Mouse (Mus musculus) cerebellum, adult 2 months (tissue): Measurements from ENCODE around the gene Fbxl17. TPM values are rescaled to one million over a fixed set of nuclear protein-coding genes. Genes with fewer than 3 reads are reported as not detected.

Experiments
- DNase-seq, 2 experiments: peaks; one replicate each; pipeline ENCODE4 v3.0.0; 2021
- H3K27ac ChIP-seq: fragments of 200-500 bp; 2 replicates; pipeline ENCODE4 v1.5.1; 2012; ENCODE audit warnings: low read length, control low read depth, inconsistent platforms; ENCODE audit not compliant: insufficient read depth
- H3K27me3 ChIP-seq: fragments of 200-500 bp; 2 replicates; pipeline ENCODE4 v1.6.1; 2012; ENCODE audit warnings: inconsistent platforms, mild to moderate bottlenecking, low read length, moderate library complexity; ENCODE audit not compliant: control insufficient read depth, insufficient read depth
- H3K4me1 ChIP-seq: fragments of 200-500 bp; 2 replicates; pipeline ENCODE4 v1.6.1; 2011; ENCODE audit warnings: low read length; ENCODE audit not compliant: control insufficient read depth, insufficient read depth
- H3K4me3 ChIP-seq: fragments of 200-500 bp; replicated peaks from 2 replicates; pipeline ENCODE3; 2011; ENCODE audit warnings: mild to moderate bottlenecking, low read depth, low read length, control low read depth; ENCODE audit not compliant: insufficient read depth
- CTCF ChIP-seq: fragments of 200-500 bp; IDR thresholded peaks from 2 replicates; pipeline ENCODE4 v1.5.1; 2011; ENCODE audit warnings: low read depth, mild to moderate bottlenecking, control low read depth, low read length, moderate library complexity, borderline replicate concordance; ENCODE audit not compliant: insufficient read depth
- POLR2A ChIP-seq: fragments of 200-500 bp; IDR thresholded peaks from 2 replicates; pipeline ENCODE4 v1.6.1; 2011; ENCODE audit warnings: low read length, control low read depth, borderline replicate concordance; ENCODE audit not compliant: insufficient read depth
- WGBS: fragments of 180-500 bp; shearing (Covaris S2); methylation state at CpG from one replicate; pipeline ENCODE4 v1.1.7; 2018; 5-methylcytosine and 5-hydroxymethylcytosine counted together
- polyA plus RNA-seq: library from polyadenylated mRNA; depleted of rRNA; stranded (reverse); fragments of >200 nt; gene quantifications from 2 replicates; pipeline ENCODE4 v1.2.3, GENCODE M21; 2012

Gene Fbxl17
- polyA plus RNA-seq, 1 experiment: 21.5 TPM

DNA sequence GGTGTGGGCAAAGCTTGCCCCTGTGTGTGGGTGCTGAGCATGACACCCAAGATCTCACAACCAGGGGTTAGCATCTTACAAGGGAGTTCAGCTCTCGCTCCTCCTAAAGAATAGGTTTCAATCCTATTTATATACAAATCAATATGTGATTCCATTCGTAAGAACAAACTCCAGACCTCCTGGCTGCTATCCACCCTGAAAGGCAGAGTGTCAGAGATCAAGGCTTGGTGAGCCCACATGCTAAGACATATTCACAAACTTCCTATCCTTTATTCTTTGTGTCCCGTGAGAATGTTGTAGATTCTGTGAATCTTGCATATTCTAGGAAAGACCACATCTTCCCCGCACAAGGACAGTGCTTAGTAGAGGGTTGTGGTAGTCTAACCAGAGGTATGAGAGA lies 108.9 kb downstream of the Fbxl17 start:
- WGBS: 81% methylated on average over 4 of the region's 4 CpGs

DNA sequence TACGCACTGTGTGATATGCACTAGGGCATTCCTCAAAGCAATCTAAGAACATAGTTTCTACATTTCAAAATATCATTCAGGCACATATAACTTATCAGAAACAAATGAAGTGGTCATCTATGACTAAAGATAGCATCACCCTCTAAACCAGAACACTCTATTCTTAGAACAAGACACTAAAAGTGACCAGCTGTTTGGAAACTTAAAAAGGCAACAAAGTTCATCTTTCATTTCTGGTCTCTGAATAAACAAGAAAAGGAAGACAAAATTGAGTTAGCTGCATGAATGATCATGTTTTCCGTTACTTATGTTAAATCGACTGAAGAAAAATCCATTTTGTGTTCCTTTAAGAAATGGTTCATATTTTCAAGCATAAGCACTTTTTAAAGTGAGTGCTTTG lies 128.8 kb downstream of the Fbxl17 start:
- no peak for DNase-seq

More for the DNA sequence above, 108.9 kb downstream of the Fbxl17 start:
- Histone ChIP-seq H3K4me1 (0 out of 2 replicates have a peak, but pooled peaks cover 3% of the 10 kb centered on the region), H3K27ac (no peak overlapping the region), H3K27me3 (no peaks in the 10 kb centered on the region), H3K4me3 (no peak overlapping the region)
- DNase-seq: no peak
- TF ChIP-seq CTCF (no peak), POLR2A (no peak)

DNA sequence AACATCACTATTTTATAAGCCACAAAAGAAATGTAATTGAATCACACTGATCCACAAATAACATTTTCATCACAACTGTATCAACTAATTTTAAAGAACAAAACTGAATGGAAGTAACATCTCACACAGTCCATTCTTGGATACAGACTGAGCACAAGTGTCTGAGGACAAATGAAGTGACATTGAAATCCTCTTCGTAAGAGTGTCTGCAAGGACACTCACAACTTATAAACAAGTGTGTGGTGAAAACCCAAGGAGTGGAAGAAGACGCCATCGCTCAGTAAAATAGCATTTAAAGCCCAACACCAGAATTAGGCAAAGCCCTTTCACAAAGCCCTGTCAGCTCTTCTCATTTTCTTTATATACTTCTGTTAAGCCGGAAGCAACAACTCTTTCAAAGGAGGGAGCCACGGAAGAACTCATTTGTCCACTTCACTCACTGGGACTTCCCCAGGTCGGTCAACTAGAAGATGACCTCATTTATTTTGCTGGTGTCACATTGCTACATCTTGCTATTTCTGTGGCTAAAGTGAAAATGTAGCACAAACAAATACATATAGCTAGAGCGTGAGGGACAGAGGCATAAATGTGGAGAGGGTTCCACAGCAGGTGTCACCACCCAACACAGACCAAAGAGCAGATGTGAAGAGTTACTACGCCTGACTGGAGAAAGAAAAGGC lies 130.0 kb downstream of the Fbxl17 start:
- 81% methylated on average over 8 of the region's 8 CpGs for WGBS
- Histone ChIP-seq H3K27me3 (no peaks in the 10 kb centered on the region), H3K27ac (no peak overlapping the region), H3K4me1 (no peaks in the 10 kb centered on the region), H3K4me3 (no peak overlapping the region)
- no peak for TF ChIP-seq POLR2A
- TF ChIP-seq CTCF: no peak
- DNase-seq: no peak

More for the DNA sequence above, 128.8 kb downstream of the Fbxl17 start:
- Histone ChIP-seq H3K4me1 (no peaks in the 10 kb centered on the region), H3K4me3 (no peak overlapping the region), H3K27ac (no peak overlapping the region), H3K27me3 (no peaks in the 10 kb centered on the region)
- TF ChIP-seq POLR2A: no peak
- no peak for TF ChIP-seq CTCF
- 90% methylated on average over 3 of the region's 3 CpGs for WGBS

DNA sequence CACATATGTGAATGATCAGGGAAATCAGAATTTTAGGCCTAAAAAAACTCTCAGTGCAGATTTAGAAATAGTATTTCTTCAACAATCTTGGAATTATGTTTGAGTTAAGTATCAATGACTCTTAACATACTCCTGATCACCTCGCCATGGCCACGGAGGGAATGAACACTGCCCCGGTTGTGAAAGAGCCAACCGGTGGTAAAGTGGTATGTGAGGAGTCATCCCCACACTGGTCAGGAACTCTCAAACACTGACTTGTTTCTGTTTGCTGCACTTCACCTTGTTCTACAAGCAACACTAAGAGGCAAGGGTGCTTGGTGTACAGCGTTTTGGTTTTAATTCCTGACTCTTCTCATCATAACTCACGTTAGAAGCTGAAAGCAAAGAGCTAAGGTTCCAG lies 132.3 kb downstream of the Fbxl17 start:
- WGBS: 95% methylated on average over 6 of the region's 6 CpGs
- DNase-seq: no peak
- TF ChIP-seq CTCF: no peak
- Histone ChIP-seq H3K27me3 (no peaks in the 10 kb centered on the region), H3K27ac (no peak overlapping the region), H3K4me1 (no peaks in the 10 kb centered on the region), H3K4me3 (no peak overlapping the region)

DNA sequence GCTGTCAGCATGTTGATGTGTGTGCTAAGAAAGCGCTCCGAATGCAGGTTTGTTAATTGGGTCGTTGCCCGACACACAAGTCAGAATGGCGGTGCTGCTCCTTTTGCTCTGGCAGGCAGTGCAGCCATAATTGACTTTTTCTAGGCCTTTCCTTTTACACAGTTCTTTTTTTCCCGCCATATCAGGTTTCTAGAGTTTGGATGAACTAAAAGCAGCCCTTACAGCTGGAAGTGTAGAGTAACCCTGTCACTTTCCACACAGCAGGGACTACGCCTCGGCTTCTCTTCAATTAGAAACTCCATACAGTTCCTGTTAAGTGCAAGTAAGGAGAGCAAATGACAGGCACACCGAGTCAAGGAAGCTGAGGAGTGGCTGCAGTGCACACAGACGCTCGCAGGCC lies 133.8 kb downstream of the Fbxl17 start:
- Histone ChIP-seq H3K4me1 (no peaks in the 10 kb centered on the region), H3K27ac (no peak overlapping the region), H3K4me3 (no peak overlapping the region), H3K27me3 (no peaks in the 10 kb centered on the region)
- WGBS: 76% methylated on average over 11 of the region's 11 CpGs
- DNase-seq: no peak
- TF ChIP-seq POLR2A (no peak), CTCF (no peak)

DNA sequence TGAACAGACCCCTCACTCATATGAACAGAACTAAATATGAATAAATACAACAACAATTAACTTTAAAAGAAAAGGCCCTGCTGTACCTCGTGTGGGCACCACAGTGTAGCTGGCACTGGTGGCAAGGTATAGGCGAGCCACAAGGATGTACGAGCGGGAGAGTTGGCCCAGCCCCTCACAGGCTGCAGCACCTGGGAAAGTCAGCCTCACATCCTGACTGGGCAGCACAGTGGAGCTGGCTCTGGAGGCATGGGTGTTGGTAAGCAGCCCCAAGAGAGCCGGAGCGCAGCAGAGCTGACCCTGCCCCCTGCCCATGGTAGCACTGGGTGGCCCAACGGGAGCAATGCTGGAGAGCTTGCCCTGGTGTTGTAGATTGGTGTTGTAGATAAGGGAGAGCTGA lies 135.2 kb downstream of the Fbxl17 start:
- no peaks in the 10 kb centered on the region for H3K4me1 ChIP-seq
- H3K4me3 ChIP-seq: no peak overlapping the region
- DNase-seq: no peak
- TF ChIP-seq CTCF (no peak), POLR2A (no peak)
- 92% methylated on average over 7 of the region's 7 CpGs for WGBS
- H3K27me3 ChIP-seq: no peaks in the 10 kb centered on the region
- no peak overlapping the region for H3K27ac ChIP-seq

DNA sequence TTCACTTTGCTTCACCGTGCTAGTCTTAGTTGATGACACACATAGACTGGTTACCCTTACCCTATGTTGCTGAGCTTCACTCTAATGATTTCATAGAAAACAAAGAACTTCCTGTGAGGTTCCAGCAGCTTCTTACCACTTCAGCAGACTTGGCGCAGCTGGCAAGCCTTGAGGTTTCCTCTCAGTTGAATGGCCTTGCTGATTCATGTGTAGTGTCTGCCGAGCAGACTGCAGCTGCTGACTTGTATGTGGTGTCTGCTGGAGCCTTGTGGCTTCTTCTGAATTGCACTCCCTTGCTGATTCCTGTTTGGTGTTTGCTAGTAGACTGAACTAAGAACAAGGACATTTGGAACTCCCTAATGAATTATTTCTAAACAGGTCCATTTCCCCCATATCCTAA lies 137.6 kb downstream of the Fbxl17 start:
- no peak for TF ChIP-seq CTCF
- no peak for TF ChIP-seq POLR2A
- no peaks in the 10 kb centered on the region for H3K27me3 ChIP-seq
- H3K4me3 ChIP-seq: no peak overlapping the region
- DNase-seq: no peak
- WGBS: 63% methylated on average over 3 of the region's 3 CpGs
- H3K4me1 ChIP-seq: no peaks in the 10 kb centered on the region
- no peak overlapping the region for H3K27ac ChIP-seq

DNA sequence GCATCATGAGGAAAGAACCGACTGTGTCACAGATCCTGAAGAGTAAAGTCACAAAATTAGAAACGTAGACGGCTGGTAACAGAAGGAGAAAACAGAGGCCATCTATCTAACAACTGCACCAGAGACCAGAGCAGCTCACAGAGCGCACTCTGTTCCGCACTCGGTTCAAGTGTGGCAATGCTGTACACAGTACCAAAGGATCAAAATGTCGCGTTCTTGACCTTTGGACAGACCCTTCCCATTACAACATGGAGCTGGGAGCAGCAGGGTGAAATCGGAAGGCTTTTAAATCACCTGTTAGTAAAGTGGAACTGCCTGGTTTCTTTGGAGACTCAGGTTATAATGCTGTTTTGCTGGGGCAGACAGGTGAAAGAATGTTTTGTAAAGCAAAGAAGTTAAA lies 138.1 kb downstream of the Fbxl17 start:
- TF ChIP-seq POLR2A (no peak), CTCF (no peak)
- no peak overlapping the region for H3K4me3 ChIP-seq
- H3K27ac ChIP-seq: no peak overlapping the region
- no peaks in the 10 kb centered on the region for H3K4me1 ChIP-seq
- WGBS: 96% methylated on average over 9 of the region's 9 CpGs
- no peaks in the 10 kb centered on the region for H3K27me3 ChIP-seq
- no peak for DNase-seq

DNA sequence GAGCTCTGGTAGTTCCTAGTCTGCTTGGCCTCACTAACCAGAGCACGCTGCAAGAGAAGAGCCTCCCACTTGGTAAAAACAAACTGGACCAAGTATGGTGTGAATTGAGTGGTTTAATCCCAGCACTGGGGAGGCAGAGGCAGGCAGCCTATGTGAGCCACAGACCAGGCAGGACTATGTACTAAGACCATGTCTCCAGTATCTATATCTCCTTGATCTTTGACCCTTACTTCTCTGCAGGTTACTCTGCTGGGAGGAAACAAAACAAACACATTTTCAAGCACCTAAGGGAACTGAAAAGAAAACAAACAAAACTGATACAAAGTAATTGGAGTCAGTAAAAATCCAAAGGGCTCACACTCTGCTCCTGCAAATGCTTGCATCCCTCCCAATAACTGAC lies 141.0 kb downstream of the Fbxl17 start:
- WGBS: 94% methylated on average over 1 of the region's 1 CpGs

More for the DNA sequence above, 141.0 kb downstream of the Fbxl17 start:
- no peak for DNase-seq
- Histone ChIP-seq H3K4me1 (no peaks in the 10 kb centered on the region), H3K27ac (no peak overlapping the region), H3K27me3 (no peaks in the 10 kb centered on the region), H3K4me3 (no peak overlapping the region)
- no peak for TF ChIP-seq CTCF
- TF ChIP-seq POLR2A: no peak
